Mouse (Mus musculus): ENCODE data around the gene Ptprd. TPM values are rescaled to one million over a fixed set of nuclear protein-coding genes. Genes with fewer than 3 reads are reported as not detected.

The Ptprd gene
- total and polyA plus RNA-seq, 3 experiments: not detected

DNA sequence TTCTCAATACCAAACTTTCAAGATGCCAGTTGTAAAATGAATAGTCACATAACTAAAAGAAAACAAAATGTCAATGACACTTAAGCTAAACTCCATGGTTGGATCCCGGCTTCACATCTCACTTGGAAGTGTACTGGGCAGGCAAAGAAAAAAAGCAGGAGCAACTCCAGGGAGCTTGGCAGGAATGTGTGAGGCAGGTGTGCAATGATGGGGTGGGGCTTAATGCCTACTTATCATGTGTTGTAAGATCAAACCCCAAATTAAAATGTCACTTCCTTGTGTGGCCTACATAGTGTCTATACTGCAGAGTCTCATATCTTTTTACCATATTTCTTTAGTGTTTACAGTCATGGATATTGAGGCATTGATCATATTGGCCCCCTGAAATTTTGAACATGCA lies 1873.8 kb downstream of the Ptprd start:
- no peak for DNase-seq (ENCODE audit: low read depth, low spot score)
- TF ChIP-seq EP300 (IDR thresholded peaks at IDR 0.05; ENCODE audit: low read depth in 1 of 2, low read length in 2 of 2): no peak
- TF ChIP-seq POLR2AphosphoS5 (IDR thresholded peaks at IDR 0.05; ENCODE audit: borderline replicate concordance, low read depth, low read length): no peak
- TF ChIP-seq ZMIZ1 (IDR thresholded peaks at IDR 0.05; ENCODE audit: low read depth, low read length): no peak
- TF ChIP-seq RAD21 (IDR thresholded peaks at IDR 0.05; ENCODE audit: low read depth, low read length): no peak
- TF ChIP-seq MXI1 (IDR thresholded peaks at IDR 0.05; ENCODE audit: low read depth, low read length): no peak

DNA sequence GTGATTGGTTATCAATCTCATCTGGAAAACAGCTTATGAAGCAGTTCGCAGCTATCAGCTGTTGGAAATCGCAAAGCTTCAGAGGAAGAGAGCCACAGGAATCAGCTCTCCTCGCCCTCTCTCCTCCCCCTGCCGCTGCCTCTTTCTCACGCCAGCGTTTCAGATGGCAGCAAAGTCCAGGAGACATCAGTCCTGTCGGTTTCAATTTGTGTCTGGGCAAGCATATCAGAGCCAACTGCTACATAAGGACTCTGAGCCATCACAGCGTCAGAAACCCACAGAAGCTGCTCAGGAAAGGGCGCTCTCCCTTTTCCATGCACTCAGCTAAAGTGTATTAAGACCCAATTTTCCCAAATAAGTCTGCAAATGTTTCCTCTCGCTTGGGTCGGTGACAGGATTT lies 1884.4 kb downstream of the Ptprd start:
- Histone ChIP-seq H3K36me3 (ENCODE audit: control insufficient read depth in 1 of 2, insufficient read depth in 2 of 2, low read length in 2 of 2) (no peaks in the 10 kb centered on the region), H3K9ac (ENCODE audit: control insufficient read depth, low read depth, low read length, poor library complexity, severe bottlenecking) (no peak overlapping the region), H3K79me2 (ENCODE audit: control insufficient read depth, insufficient read depth, low read length, poor library complexity) (no peaks in the 10 kb centered on the region), H3K9me3 (replicated peaks; ENCODE audit: insufficient read depth, low read length) (no peaks in the 10 kb centered on the region), H3K4me3 (ENCODE audit: control insufficient read depth in 1 of 2, insufficient read depth in 1 of 2, low read depth in 2 of 2, low read length in 2 of 2) (no peak overlapping the region), H3K27ac (ENCODE audit: control insufficient read depth, low read depth, low read length) (no peak overlapping the region), H3K27me3 (ENCODE audit: control insufficient read depth in 1 of 2, insufficient read depth in 2 of 2, low read length in 2 of 2) (no peaks in the 10 kb centered on the region), H3K4me1 (ENCODE audit: control insufficient read depth in 1 of 2, insufficient read depth in 2 of 2, low read length in 2 of 2) (no peaks in the 10 kb centered on the region)
- no peak for DNase-seq (ENCODE audit: low read depth, low spot score)
- TF ChIP-seq MYC (IDR thresholded peaks at IDR 0.05; ENCODE audit: low read depth, low read length): no peak

More for the DNA sequence above, 1873.8 kb downstream of the Ptprd start:
- no peak overlapping the region for H3K27ac ChIP-seq (ENCODE audit: control insufficient read depth, low read depth, low read length)
- H3K4me3 ChIP-seq (ENCODE audit: control insufficient read depth in 1 of 2, insufficient read depth in 1 of 2, low read depth in 2 of 2, low read length in 2 of 2): no peak overlapping the region
- no peaks in the 10 kb centered on the region for H3K9me3 ChIP-seq (replicated peaks; ENCODE audit: insufficient read depth, low read length)
- no peaks in the 10 kb centered on the region for H3K27me3 ChIP-seq (ENCODE audit: control insufficient read depth in 1 of 2, insufficient read depth in 2 of 2, low read length in 2 of 2)
- H3K4me1 ChIP-seq (ENCODE audit: control insufficient read depth in 1 of 2, insufficient read depth in 2 of 2, low read length in 2 of 2): no peaks in the 10 kb centered on the region
- no peaks in the 10 kb centered on the region for H3K36me3 ChIP-seq (ENCODE audit: control insufficient read depth in 1 of 2, insufficient read depth in 2 of 2, low read length in 2 of 2)
- no peak overlapping the region for H3K9ac ChIP-seq (ENCODE audit: control insufficient read depth, low read depth, low read length, poor library complexity, severe bottlenecking)
- no peaks in the 10 kb centered on the region for H3K79me2 ChIP-seq (ENCODE audit: control insufficient read depth, insufficient read depth, low read length, poor library complexity)

DNA sequence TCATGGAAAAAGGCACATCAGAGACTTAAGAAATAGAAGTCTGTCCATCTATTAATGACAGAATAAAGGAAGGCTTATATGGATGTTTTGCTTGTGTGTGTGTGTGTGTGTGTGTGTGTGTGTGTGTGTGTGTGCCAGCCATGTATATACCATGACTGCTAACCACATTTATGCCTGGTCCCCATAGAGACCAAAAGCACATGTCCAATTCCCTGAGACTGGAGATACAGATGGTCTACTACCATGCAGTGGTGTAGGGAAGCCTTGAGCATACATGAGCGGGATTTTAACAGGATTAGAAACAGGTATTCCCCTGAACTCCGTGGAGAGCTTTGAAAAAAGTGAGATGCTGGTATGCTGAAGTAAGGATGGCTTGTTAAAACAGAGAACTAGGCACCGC lies 1886.1 kb downstream of the Ptprd start:
- no peak overlapping the region for H3K9ac ChIP-seq (ENCODE audit: control insufficient read depth, low read depth, low read length, poor library complexity, severe bottlenecking)
- H3K36me3 ChIP-seq (ENCODE audit: control insufficient read depth in 1 of 2, insufficient read depth in 2 of 2, low read length in 2 of 2): no peaks in the 10 kb centered on the region
- H3K79me2 ChIP-seq (ENCODE audit: control insufficient read depth, insufficient read depth, low read length, poor library complexity): no peaks in the 10 kb centered on the region
- DNase-seq (ENCODE audit: low read depth, low spot score): no peak
- H3K27ac ChIP-seq (ENCODE audit: control insufficient read depth, low read depth, low read length): no peak overlapping the region
- no peak overlapping the region for H3K4me3 ChIP-seq (ENCODE audit: control insufficient read depth in 1 of 2, insufficient read depth in 1 of 2, low read depth in 2 of 2, low read length in 2 of 2)
- TF ChIP-seq USF1 (IDR thresholded peaks at IDR 0.05; ENCODE audit: low read depth, low read length) (no peak), GABPA (IDR thresholded peaks at IDR 0.05; ENCODE audit: low read depth, low read length) (no peak), POLR2A (IDR thresholded peaks at IDR 0.05; ENCODE audit: control insufficient read depth in 1 of 2, insufficient read depth in 1 of 2, low read depth in 1 of 2, low read length in 2 of 2, poor library complexity in 1 of 2) (no peak), SMC3 (IDR thresholded peaks at IDR 0.05; ENCODE audit: low read depth, low read length) (no peak), CHD1 (IDR thresholded peaks at IDR 0.05; ENCODE audit: low read depth, low read length) (no peak), TBP (IDR thresholded peaks at IDR 0.05; ENCODE audit: low read depth, low read length) (no peak), KAT2A (conservative IDR thresholded peaks at IDR 0.05; ENCODE audit: low read depth, low read length) (no peak), NRF1 (IDR thresholded peaks at IDR 0.05; ENCODE audit: insufficient read depth, low read depth, low read length, poor library complexity, severe bottlenecking) (no peak), HCFC1 (IDR thresholded peaks at IDR 0.05; ENCODE audit: low read depth, low read length) (no peak), TCF12 (IDR thresholded peaks at IDR 0.05; ENCODE audit: low read depth, low read length) (no peak), RCOR1 (IDR thresholded peaks at IDR 0.05; ENCODE audit: low read depth, low read length) (no peak), MAFK (IDR thresholded peaks at IDR 0.05; ENCODE audit: borderline replicate concordance, low read depth, low read length) (no peak), MXI1 (IDR thresholded peaks at IDR 0.05; ENCODE audit: low read depth, low read length) (no peak), TAL1 (IDR thresholded peaks at IDR 0.05; ENCODE audit: low read length) (no peak)
- no peaks in the 10 kb centered on the region for H3K27me3 ChIP-seq (ENCODE audit: control insufficient read depth in 1 of 2, insufficient read depth in 2 of 2, low read length in 2 of 2)
- H3K9me3 ChIP-seq (replicated peaks; ENCODE audit: insufficient read depth, low read length): no peaks in the 10 kb centered on the region
- no peaks in the 10 kb centered on the region for H3K4me1 ChIP-seq (ENCODE audit: control insufficient read depth in 1 of 2, insufficient read depth in 2 of 2, low read length in 2 of 2)

All from MEL (cell line).